Mouse (Mus musculus): ENCODE data around the gene Agtpbp1. TPM values are rescaled to one million over a fixed set of nuclear protein-coding genes. Genes with fewer than 3 reads are reported as not detected.

Gene Agtpbp1
- polyA plus RNA-seq, 1 experiment from 2014 or later = 13.7 TPM

DNA sequence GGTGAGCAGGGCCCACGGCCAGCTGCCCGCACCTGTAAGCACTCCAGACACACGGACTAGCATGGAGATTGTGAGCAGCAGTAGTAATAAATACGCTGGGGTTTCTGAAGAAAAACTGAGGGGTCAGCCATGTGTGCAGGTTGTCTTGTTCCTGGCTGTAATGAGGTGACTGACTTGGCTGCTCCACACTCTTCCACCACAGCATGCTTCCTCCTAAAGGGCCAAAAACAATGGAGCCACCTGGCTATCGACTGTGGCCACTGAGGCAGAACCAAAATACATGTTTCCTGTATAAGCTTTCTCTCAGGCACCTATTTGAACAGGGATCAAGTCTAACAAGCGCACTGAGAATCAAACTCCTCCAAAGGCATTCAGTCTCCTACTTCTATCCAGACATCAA, 49.3 kb downstream of the Agtpbp1 start:
- H3K4me1 ChIP-seq (ENCODE audit: control insufficient read depth, insufficient read depth, low read length) = no peaks in the 10 kb centered on the region
- H3K27ac ChIP-seq (ENCODE audit: low read depth, low read length) = no peak overlapping the region
- no peak overlapping the region for H3K4me3 ChIP-seq (ENCODE audit: low read depth, low read length)
- no peaks in the 10 kb centered on the region for H3K9me3 ChIP-seq (replicated peaks; ENCODE audit: control insufficient read depth, low read length)
- no peaks in the 10 kb centered on the region for H3K27me3 ChIP-seq (ENCODE audit: control insufficient read depth, insufficient read depth, low read length)
- no peaks in the 10 kb centered on the region; the same call in 1 of the 2 replicates for H3K36me3 ChIP-seq (ENCODE audit: control insufficient read depth, insufficient read depth, low read length)
- no peak for ATAC-seq (replicated peaks; ENCODE audit: insufficient number of reproducible peaks, low FRiP score, low TSS enrichment)
- H3K9ac ChIP-seq (ENCODE audit: low read depth, low read length) = no peak overlapping the region
- H3K4me2 ChIP-seq = no peak overlapping the region
- 86% methylated on average over 6 of the region's 6 CpGs for WGBS (ENCODE audit: insufficient replicate concordance)

DNA sequence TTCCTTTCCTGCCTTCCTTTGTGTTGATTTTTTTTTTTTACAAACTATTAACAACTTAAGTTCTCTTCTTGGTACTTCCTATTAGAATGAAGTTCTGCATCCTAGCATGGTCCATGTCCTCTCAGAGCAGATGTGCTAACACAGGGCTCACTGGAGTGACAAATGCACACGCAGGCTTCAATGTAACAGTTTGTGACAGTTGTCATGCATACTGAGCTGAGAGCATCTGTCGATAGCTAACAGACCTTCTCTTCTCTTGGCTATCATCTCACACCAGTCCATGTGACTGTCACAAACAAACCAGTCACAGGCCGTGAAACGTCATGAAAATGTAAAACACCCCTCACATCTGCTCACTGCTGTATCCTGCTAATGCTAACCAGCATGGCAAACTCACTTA, 50.7 kb downstream of the Agtpbp1 start:
- Histone ChIP-seq H3K4me2 (no peak overlapping the region), H3K36me3 (ENCODE audit: control insufficient read depth, insufficient read depth, low read length) (no peaks in the 10 kb centered on the region; the same call in 1 of the 2 replicates), H3K27me3 (ENCODE audit: control insufficient read depth, insufficient read depth, low read length) (no peaks in the 10 kb centered on the region), H3K9me3 (replicated peaks; ENCODE audit: control insufficient read depth, low read length) (no peaks in the 10 kb centered on the region), H3K27ac (ENCODE audit: low read depth, low read length) (no peak overlapping the region), H3K9ac (ENCODE audit: low read depth, low read length) (no peak overlapping the region), H3K4me1 (ENCODE audit: control insufficient read depth, insufficient read depth, low read length) (no peaks in the 10 kb centered on the region), H3K4me3 (ENCODE audit: low read depth, low read length) (no peak overlapping the region)
- no peak for ATAC-seq (replicated peaks; ENCODE audit: insufficient number of reproducible peaks, low FRiP score, low TSS enrichment)
- 76% methylated on average over 4 of the region's 4 CpGs for WGBS (ENCODE audit: insufficient replicate concordance)

DNA sequence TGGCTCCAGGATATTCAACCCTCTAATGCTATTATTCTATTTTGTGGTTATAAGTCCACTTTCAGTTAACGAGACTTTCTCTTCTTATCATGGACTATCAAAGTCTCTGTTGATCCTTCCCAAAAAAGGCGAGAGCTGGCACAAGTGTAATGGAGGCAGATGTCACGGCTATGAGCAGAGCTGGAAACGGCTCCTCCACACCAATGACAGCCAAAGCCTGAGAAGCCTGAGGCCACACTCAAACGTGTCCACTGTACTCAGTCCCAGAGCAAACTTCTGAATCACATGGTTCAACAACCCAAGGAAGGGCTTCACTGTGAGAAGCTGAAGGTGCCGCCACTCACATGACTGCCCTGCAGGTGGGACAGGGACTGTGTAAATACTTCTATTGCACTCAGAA, 51.7 kb downstream of the Agtpbp1 start:
- H3K9ac ChIP-seq (ENCODE audit: low read depth, low read length) = no peak overlapping the region
- H3K4me1 ChIP-seq (ENCODE audit: control insufficient read depth, insufficient read depth, low read length) = no peaks in the 10 kb centered on the region
- 79% methylated on average over 6 of the region's 6 CpGs for whole genome bisulfite sequencing (ENCODE audit: insufficient replicate concordance)
- H3K4me3 ChIP-seq (ENCODE audit: low read depth, low read length) = no peak overlapping the region
- no peaks in the 10 kb centered on the region for H3K9me3 ChIP-seq (replicated peaks; ENCODE audit: control insufficient read depth, low read length)
- no peaks in the 10 kb centered on the region; the same call in 1 of the 2 replicates for H3K36me3 ChIP-seq (ENCODE audit: control insufficient read depth, insufficient read depth, low read length)
- no peak for ATAC-seq (replicated peaks; ENCODE audit: insufficient number of reproducible peaks, low FRiP score, low TSS enrichment)
- H3K27ac ChIP-seq (ENCODE audit: low read depth, low read length) = no peak overlapping the region
- no peak overlapping the region for H3K4me2 ChIP-seq
- H3K27me3 ChIP-seq (ENCODE audit: control insufficient read depth, insufficient read depth, low read length) = no peaks in the 10 kb centered on the region

DNA sequence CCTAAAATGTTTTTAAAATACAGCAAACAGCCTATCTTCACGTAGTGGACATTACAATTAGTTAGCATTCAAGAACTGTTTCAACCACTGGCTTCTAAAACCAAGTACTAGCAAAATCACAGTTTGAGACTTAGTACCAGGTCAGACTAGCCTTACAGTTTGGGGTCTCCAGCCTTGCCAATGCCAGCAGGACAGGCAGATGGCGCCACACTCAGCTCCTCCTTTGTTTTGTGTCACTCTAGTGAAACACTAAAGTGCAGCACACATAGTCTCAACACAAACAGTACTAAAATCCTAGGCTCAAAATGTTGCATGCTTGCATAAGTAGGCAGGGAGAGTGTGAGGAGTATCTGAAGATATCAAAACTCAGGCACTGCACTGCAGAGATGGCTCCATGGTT, 53.8 kb downstream of the Agtpbp1 start:
- Histone ChIP-seq H3K36me3 (ENCODE audit: control insufficient read depth, insufficient read depth, low read length) (no peaks in the 10 kb centered on the region; the same call in 1 of the 2 replicates), H3K9ac (ENCODE audit: low read depth, low read length) (no peak overlapping the region), H3K4me2 (no peak overlapping the region), H3K9me3 (replicated peaks; ENCODE audit: control insufficient read depth, low read length) (no peaks in the 10 kb centered on the region), H3K4me1 (ENCODE audit: control insufficient read depth, insufficient read depth, low read length) (no peaks in the 10 kb centered on the region), H3K4me3 (ENCODE audit: low read depth, low read length) (no peak overlapping the region), H3K27ac (ENCODE audit: low read depth, low read length) (no peak overlapping the region), H3K27me3 (ENCODE audit: control insufficient read depth, insufficient read depth, low read length) (no peaks in the 10 kb centered on the region)
- 64% methylated on average over 2 of the region's 2 CpGs for WGBS (ENCODE audit: insufficient replicate concordance)
- ATAC-seq (replicated peaks; ENCODE audit: insufficient number of reproducible peaks, low FRiP score, low TSS enrichment) = no peak

DNA sequence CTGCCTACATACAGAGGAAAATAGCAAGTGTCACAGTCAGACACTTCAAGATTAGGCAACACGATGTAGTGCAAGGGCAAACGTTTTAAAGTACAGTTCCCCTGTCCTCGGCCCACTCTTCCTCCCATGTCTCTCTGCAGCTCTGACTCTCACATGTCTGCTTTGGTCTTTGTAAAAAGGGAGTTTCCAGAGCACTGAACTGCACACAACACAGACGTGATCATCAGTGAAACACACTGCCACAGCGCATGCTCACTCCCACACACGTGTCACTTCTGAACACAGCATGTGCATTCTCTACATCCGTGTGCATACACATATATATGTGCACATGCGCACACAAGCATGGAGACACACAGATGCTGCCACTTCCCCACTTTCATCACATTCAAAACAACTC, 54.5 kb downstream of the Agtpbp1 start:
- Histone ChIP-seq H3K27me3 (ENCODE audit: control insufficient read depth, insufficient read depth, low read length) (no peaks in the 10 kb centered on the region), H3K4me2 (no peak overlapping the region), H3K9ac (ENCODE audit: low read depth, low read length) (no peak overlapping the region), H3K4me1 (ENCODE audit: control insufficient read depth, insufficient read depth, low read length) (no peaks in the 10 kb centered on the region), H3K36me3 (ENCODE audit: control insufficient read depth, insufficient read depth, low read length) (no peaks in the 10 kb centered on the region; the same call in 1 of the 2 replicates), H3K27ac (ENCODE audit: low read depth, low read length) (no peak overlapping the region), H3K9me3 (replicated peaks; ENCODE audit: control insufficient read depth, low read length) (no peaks in the 10 kb centered on the region), H3K4me3 (ENCODE audit: low read depth, low read length) (no peak overlapping the region)
- ATAC-seq (replicated peaks; ENCODE audit: insufficient number of reproducible peaks, low FRiP score, low TSS enrichment) = no peak
- WGBS (ENCODE audit: insufficient replicate concordance) = 90% methylated on average over 8 of the region's 8 CpGs

DNA sequence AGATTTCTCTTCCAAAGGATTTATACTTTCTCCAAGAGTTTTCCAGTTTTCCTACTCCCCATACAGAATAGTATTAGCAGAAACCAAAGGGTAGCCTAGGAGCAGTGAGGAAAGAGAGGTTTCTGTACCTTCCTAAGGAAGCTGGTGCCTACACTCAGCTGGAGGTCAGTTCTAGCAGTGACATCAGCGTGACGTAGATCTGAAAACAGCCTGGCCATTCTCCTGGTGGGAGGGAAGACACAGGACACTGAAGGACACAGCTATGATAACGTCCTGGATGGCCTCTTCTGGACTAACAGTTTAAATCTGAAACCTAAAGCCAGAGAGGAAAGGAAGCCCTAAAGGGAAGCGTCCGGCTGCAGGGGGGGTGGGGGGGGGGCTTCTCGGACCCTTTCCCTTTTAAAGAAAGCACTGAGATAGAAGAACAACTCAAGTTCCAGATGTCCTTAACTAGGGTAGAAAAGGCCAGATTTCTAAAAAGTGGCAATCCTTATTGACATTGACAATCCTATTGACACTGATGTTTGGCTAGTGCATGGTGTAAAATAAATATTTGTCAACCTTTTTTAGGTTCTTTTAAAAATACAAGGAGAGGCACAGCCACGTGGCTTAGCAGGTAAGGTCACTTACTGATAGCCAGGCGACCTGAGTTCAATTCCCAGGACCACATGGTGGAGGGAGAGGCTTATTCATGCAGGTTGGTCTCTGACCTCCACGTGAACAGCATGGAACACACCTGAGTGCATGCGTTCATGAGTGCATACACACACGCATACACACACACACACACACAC, 63.6 kb downstream of the Agtpbp1 start:
- Histone ChIP-seq H3K4me3 (ENCODE audit: low read depth, low read length) (no peak overlapping the region), H3K9ac (ENCODE audit: low read depth, low read length) (no peak overlapping the region), H3K27ac (ENCODE audit: low read depth, low read length) (no peak overlapping the region), H3K27me3 (ENCODE audit: control insufficient read depth, insufficient read depth, low read length) (no peaks in the 10 kb centered on the region), H3K4me2 (no peak overlapping the region), H3K4me1 (ENCODE audit: control insufficient read depth, insufficient read depth, low read length) (no peaks in the 10 kb centered on the region), H3K36me3 (ENCODE audit: control insufficient read depth, insufficient read depth, low read length) (no peaks in the 10 kb centered on the region), H3K9me3 (replicated peaks; ENCODE audit: control insufficient read depth, low read length) (no peaks in the 10 kb centered on the region)
- WGBS (ENCODE audit: insufficient replicate concordance) = 66% methylated on average over 11 of the region's 11 CpGs
- no peak for ATAC-seq (replicated peaks; ENCODE audit: insufficient number of reproducible peaks, low FRiP score, low TSS enrichment)

DNA sequence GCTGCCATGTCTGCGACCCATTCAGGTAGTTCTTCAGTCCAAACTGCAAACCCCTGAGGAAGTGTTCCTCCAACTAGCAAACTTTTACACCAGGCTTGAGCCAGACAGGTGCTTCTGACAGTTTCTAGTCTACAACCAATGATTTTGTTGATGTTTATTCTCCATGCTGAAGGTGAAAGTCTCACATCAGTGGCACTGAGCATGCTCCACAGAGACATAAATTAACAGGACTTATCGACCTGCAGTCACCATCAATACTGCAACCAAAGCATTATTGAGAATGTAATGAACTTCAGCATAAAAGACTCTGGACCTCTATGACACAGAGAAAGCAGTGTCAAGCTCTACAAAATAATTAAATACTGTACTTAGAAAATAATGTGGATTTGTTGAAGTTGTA, 64.2 kb downstream of the Agtpbp1 start:
- WGBS (ENCODE audit: insufficient replicate concordance) = 81% methylated on average over 2 of the region's 2 CpGs
- no peak for ATAC-seq (replicated peaks; ENCODE audit: insufficient number of reproducible peaks, low FRiP score, low TSS enrichment)
- Histone ChIP-seq H3K9me3 (replicated peaks; ENCODE audit: control insufficient read depth, low read length) (no peaks in the 10 kb centered on the region), H3K27ac (ENCODE audit: low read depth, low read length) (no peak overlapping the region), H3K4me1 (ENCODE audit: control insufficient read depth, insufficient read depth, low read length) (no peaks in the 10 kb centered on the region), H3K9ac (ENCODE audit: low read depth, low read length) (no peak overlapping the region), H3K4me2 (no peak overlapping the region), H3K27me3 (ENCODE audit: control insufficient read depth, insufficient read depth, low read length) (no peaks in the 10 kb centered on the region), H3K36me3 (ENCODE audit: control insufficient read depth, insufficient read depth, low read length) (no peaks in the 10 kb centered on the region), H3K4me3 (ENCODE audit: low read depth, low read length) (no peak overlapping the region)

DNA sequence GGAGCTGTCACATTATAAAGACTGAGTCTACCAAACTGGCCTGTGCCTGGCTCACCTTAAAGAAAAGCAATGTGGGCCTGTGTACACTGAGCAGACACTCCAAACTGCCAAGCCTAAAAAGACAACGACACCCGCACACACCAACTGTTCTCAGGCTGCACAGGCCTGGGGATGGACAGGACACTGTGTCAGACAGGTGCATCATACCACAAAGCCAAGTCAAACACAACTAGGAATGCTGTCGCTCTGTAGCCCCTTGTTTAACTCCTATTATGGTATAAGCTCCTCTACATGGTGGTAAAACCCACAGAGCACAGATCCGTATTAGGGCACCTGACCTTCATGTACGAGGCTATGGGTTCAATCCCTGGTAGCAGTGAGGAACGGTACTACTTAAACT, 65.5 kb downstream of the Agtpbp1 start:
- Histone ChIP-seq H3K4me3 (ENCODE audit: low read depth, low read length) (no peak overlapping the region), H3K27ac (ENCODE audit: low read depth, low read length) (no peak overlapping the region), H3K27me3 (ENCODE audit: control insufficient read depth, insufficient read depth, low read length) (no peaks in the 10 kb centered on the region), H3K4me1 (ENCODE audit: control insufficient read depth, insufficient read depth, low read length) (no peaks in the 10 kb centered on the region), H3K9ac (ENCODE audit: low read depth, low read length) (no peak overlapping the region), H3K9me3 (replicated peaks; ENCODE audit: control insufficient read depth, low read length) (no peaks in the 10 kb centered on the region), H3K36me3 (ENCODE audit: control insufficient read depth, insufficient read depth, low read length) (no peaks in the 10 kb centered on the region), H3K4me2 (no peak overlapping the region)
- WGBS (ENCODE audit: insufficient replicate concordance) = 88% methylated on average over 6 of the region's 6 CpGs
- ATAC-seq (replicated peaks; ENCODE audit: insufficient number of reproducible peaks, low FRiP score, low TSS enrichment) = no peak

DNA sequence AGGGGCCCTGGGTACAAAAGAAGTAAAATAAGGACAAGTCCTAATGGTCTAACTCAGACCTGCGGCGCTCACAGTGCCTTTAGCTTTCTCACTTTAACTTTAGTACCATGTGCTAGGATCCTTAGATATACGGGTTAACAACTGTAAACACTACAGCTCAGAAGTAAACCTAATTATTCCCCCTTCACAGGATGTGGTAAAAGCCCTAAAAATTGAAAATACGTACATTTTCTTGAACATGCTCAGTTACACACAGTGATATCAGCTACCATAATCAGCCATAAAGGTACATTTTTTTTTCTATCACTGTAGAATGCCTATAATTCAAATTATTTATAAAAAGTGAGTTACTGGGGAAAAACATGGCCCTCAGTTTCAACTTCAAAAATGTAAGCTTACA, 67.0 kb downstream of the Agtpbp1 start:
- Histone ChIP-seq H3K36me3 (ENCODE audit: control insufficient read depth, insufficient read depth, low read length) (no peaks in the 10 kb centered on the region), H3K4me2 (no peak overlapping the region), H3K27me3 (ENCODE audit: control insufficient read depth, insufficient read depth, low read length) (no peaks in the 10 kb centered on the region), H3K9ac (ENCODE audit: low read depth, low read length) (no peak overlapping the region), H3K4me3 (ENCODE audit: low read depth, low read length) (no peak overlapping the region), H3K9me3 (replicated peaks; ENCODE audit: control insufficient read depth, low read length) (no peaks in the 10 kb centered on the region), H3K4me1 (ENCODE audit: control insufficient read depth, insufficient read depth, low read length) (no peaks in the 10 kb centered on the region), H3K27ac (ENCODE audit: low read depth, low read length) (no peak overlapping the region)
- 86% methylated on average over 4 of the region's 4 CpGs for WGBS (ENCODE audit: insufficient replicate concordance)
- ATAC-seq (replicated peaks; ENCODE audit: insufficient number of reproducible peaks, low FRiP score, low TSS enrichment) = no peak
